Mouse (Mus musculus): Measurements from ENCODE around the gene Fes. TPM values are rescaled to one million over a fixed set of nuclear protein-coding genes. Genes with fewer than 3 reads are reported as not detected.

Fes gene
- polyA plus RNA-seq, 1 experiment from 2014 or later, result 13.8 TPM

GRCm38 (mm10) chr7:80420586-80420985 is 32.8 kb upstream of the Fes start:
- Histone ChIP-seq H3K27me3 (ENCODE audit: control insufficient read depth, insufficient read depth, low read length) (no peaks in the 10 kb centered on the region), H3K9me3 (replicated peaks; ENCODE audit: control insufficient read depth, low read length) (no peaks in the 10 kb centered on the region), H3K27ac (ENCODE audit: low read length) (no peak overlapping the region), H3K36me3 (ENCODE audit: control insufficient read depth, insufficient read depth, low read length) (no peaks in the 10 kb centered on the region), H3K4me3 (replicated peaks; ENCODE audit: low read length) (no peak overlapping the region), H3K9ac (ENCODE audit: low read length) (no peak overlapping the region), H3K4me1 (ENCODE audit: control insufficient read depth, insufficient read depth, low read length) (peaks cover 5% of the 10 kb centered on the region; the same call in 1 of the 2 replicates), H3K4me2 (ENCODE audit: low read depth, low read length) (no peak overlapping the region)
- WGBS, result 92% methylated on average over 4 of the region's 4 CpGs
- ATAC-seq (ENCODE audit: insufficient read depth, low FRiP score), result no peak

DNA sequence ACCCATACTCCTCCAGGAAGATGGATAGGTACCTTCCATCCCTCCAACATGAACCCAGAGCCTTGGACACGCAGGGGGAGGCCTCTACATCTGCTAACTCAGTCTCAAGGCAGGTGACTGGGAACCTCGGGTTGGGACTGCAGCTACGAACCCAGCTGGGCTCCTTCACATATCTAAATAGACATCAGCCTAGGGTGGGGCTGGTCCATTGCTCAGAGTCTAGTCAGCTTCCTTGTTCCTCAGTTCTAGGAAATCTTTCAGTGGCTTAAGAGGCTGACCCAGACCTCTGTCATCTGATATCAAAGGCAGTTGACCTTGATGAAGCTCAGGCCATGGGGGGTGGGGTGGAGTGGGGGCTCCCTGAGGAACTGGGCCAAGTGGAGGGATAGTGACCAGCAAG is 31.5 kb upstream of the Fes start:
- Histone ChIP-seq H3K27me3 (ENCODE audit: control insufficient read depth, insufficient read depth, low read length) (no peaks in the 10 kb centered on the region), H3K27ac (ENCODE audit: low read length) (no peak overlapping the region), H3K4me3 (replicated peaks; ENCODE audit: low read length) (no peak overlapping the region), H3K9me3 (replicated peaks; ENCODE audit: control insufficient read depth, low read length) (no peaks in the 10 kb centered on the region), H3K4me1 (ENCODE audit: control insufficient read depth, insufficient read depth, low read length) (peaks cover 5% of the 10 kb centered on the region; the same call in 1 of the 2 replicates), H3K9ac (ENCODE audit: low read length) (no peak overlapping the region), H3K4me2 (ENCODE audit: low read depth, low read length) (no peak overlapping the region), H3K36me3 (ENCODE audit: control insufficient read depth, insufficient read depth, low read length) (no peaks in the 10 kb centered on the region)
- ATAC-seq (ENCODE audit: insufficient read depth, low FRiP score), result no peak
- 46% methylated on average over 3 of the region's 3 CpGs for WGBS

- Histone ChIP-seq H3K36me3 (ENCODE audit: control insufficient read depth, insufficient read depth, low read length) (no peaks in the 10 kb centered on the region), H3K27me3 (ENCODE audit: control insufficient read depth, insufficient read depth, low read length) (no peaks in the 10 kb centered on the region), H3K4me1 (ENCODE audit: control insufficient read depth, insufficient read depth, low read length) (peaks cover 2% of the 10 kb centered on the region; the same call in 1 of the 2 replicates), H3K4me3 (replicated peaks; ENCODE audit: low read length) (no peak overlapping the region), H3K4me2 (ENCODE audit: low read depth, low read length) (no peak overlapping the region), H3K9ac (ENCODE audit: low read length) (no peak overlapping the region), H3K9me3 (replicated peaks; ENCODE audit: control insufficient read depth, low read length) (no peaks in the 10 kb centered on the region), H3K27ac (ENCODE audit: low read length) (no peak overlapping the region)
- ATAC-seq (ENCODE audit: insufficient read depth, low FRiP score), result no peak
- WGBS, result 69% methylated on average over 3 of the region's 3 CpGs
These were observed 30.3 kb upstream of the Fes start for GRCm38 (mm10) chr7:80418036-80418435.

- no peak overlapping the region for H3K9ac ChIP-seq (ENCODE audit: low read length)
- ATAC-seq (ENCODE audit: insufficient read depth, low FRiP score), result no peak
- H3K27ac ChIP-seq (ENCODE audit: low read length), result no peak overlapping the region
- H3K4me3 ChIP-seq (replicated peaks; ENCODE audit: low read length), result no peak overlapping the region
- no peaks in the 10 kb centered on the region for H3K27me3 ChIP-seq (ENCODE audit: control insufficient read depth, insufficient read depth, low read length)
- no peak overlapping the region for H3K4me2 ChIP-seq (ENCODE audit: low read depth, low read length)
- H3K4me1 ChIP-seq (ENCODE audit: control insufficient read depth, insufficient read depth, low read length), result no peaks in the 10 kb centered on the region
- no peaks in the 10 kb centered on the region for H3K36me3 ChIP-seq (ENCODE audit: control insufficient read depth, insufficient read depth, low read length)
- no peaks in the 10 kb centered on the region for H3K9me3 ChIP-seq (replicated peaks; ENCODE audit: control insufficient read depth, low read length)
These were observed 29.9 kb upstream of the Fes start for GRCm38 (mm10) chr7:80417601-80418000.

- no peak overlapping the region for H3K4me2 ChIP-seq (ENCODE audit: low read depth, low read length)
- no peaks in the 10 kb centered on the region for H3K27me3 ChIP-seq (ENCODE audit: control insufficient read depth, insufficient read depth, low read length)
- ATAC-seq (ENCODE audit: insufficient read depth, low FRiP score), result no peak
- H3K9ac ChIP-seq (ENCODE audit: low read length), result no peak overlapping the region
- WGBS, result 81% methylated on average over 7 of the region's 7 CpGs
- H3K27ac ChIP-seq (ENCODE audit: low read length), result no peak overlapping the region
- no peaks in the 10 kb centered on the region for H3K36me3 ChIP-seq (ENCODE audit: control insufficient read depth, insufficient read depth, low read length)
- H3K9me3 ChIP-seq (replicated peaks; ENCODE audit: control insufficient read depth, low read length), result no peaks in the 10 kb centered on the region
- no peak overlapping the region for H3K4me3 ChIP-seq (replicated peaks; ENCODE audit: low read length)
- no peaks in the 10 kb centered on the region for H3K4me1 ChIP-seq (ENCODE audit: control insufficient read depth, insufficient read depth, low read length)
These were observed 29.2 kb upstream of the Fes start for GRCm38 (mm10) chr7:80416969-80417368.

DNA sequence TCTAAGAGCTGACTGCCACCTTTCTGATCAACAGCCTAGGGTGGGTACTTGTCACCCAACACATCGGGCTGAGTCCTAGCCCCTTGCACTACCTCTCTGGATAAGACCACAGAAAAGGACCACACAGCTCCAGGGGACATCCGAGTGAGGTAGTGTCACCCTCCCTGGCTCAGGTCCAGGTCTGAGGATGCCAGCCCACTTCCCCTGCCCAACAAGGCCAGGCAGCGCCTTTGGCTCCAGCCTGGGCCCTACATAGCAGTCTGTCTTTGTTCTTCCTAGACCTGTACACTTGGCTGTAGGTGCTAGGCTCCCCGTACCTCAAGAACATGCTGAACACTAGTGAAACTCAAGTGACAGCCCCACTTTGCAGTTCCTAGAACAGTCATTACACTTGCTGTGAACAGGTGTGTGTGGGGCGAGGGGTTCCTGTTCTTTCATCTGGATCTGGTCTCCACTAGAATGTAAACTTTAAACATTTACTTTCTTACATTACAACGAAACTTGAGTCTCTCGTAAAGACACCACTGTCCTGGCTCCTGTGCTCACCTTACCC is 26.6 kb upstream of the Fes start:
- ATAC-seq (ENCODE audit: insufficient read depth, low FRiP score), result no peak
- Histone ChIP-seq H3K27me3 (ENCODE audit: control insufficient read depth, insufficient read depth, low read length) (no peaks in the 10 kb centered on the region), H3K27ac (ENCODE audit: low read length) (no peak overlapping the region), H3K9ac (ENCODE audit: low read length) (no peak overlapping the region), H3K36me3 (ENCODE audit: control insufficient read depth, insufficient read depth, low read length) (no peaks in the 10 kb centered on the region), H3K4me2 (ENCODE audit: low read depth, low read length) (no peak overlapping the region), H3K4me1 (ENCODE audit: control insufficient read depth, insufficient read depth, low read length) (no peaks in the 10 kb centered on the region), H3K9me3 (replicated peaks; ENCODE audit: control insufficient read depth, low read length) (no peaks in the 10 kb centered on the region), H3K4me3 (replicated peaks; ENCODE audit: low read length) (no peak overlapping the region)
- 73% methylated on average over 7 of the region's 7 CpGs for WGBS

DNA sequence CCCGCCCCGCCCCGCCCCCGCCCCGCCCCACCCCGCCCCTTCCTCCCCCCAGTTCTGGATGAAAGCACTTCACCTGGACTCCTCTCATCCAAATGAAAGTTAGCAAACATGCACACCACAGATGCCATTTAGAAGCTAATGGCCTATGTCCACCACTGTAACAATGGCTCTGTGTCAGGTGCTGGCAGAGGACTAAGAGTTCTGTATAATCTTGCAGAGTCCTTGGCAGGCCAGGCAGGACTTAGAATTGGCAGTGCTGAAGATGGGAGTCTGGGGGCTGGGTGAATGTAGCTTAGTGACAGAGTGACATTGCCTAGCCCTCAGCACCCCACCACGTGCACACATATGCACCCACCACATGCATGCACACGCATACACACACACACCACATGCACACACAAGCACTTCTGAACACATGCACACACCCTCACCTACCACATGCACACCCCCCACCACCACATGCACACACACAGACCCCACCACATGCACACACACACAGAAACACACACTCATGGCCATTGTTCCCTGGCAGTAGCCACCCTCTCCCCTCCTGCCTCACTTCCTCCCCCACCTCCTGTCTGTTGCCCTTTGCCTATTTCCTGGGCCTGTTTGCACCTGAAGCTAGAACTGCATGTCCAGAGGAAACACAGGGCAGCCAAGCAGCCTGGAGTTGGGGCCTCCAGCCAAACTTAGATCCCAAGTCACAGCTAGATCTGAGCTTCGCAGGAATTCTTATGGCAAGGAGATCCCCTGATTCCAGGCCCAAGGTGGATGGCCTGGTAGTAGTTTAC is 26.0 kb upstream of the Fes start:
- Histone ChIP-seq H3K27me3 (ENCODE audit: control insufficient read depth, insufficient read depth, low read length) (no peaks in the 10 kb centered on the region), H3K36me3 (ENCODE audit: control insufficient read depth, insufficient read depth, low read length) (no peaks in the 10 kb centered on the region), H3K4me3 (replicated peaks; ENCODE audit: low read length) (no peak overlapping the region), H3K9me3 (replicated peaks; ENCODE audit: control insufficient read depth, low read length) (no peaks in the 10 kb centered on the region), H3K9ac (ENCODE audit: low read length) (no peak overlapping the region), H3K4me1 (ENCODE audit: control insufficient read depth, insufficient read depth, low read length) (no peaks in the 10 kb centered on the region), H3K4me2 (ENCODE audit: low read depth, low read length) (no peak overlapping the region), H3K27ac (ENCODE audit: low read length) (no peak overlapping the region)
- peak; percentile 11; the same call in 1 of the 2 replicates for ATAC-seq (ENCODE audit: insufficient read depth, low FRiP score)
- 76% methylated on average over 9 of the region's 9 CpGs for WGBS

GRCm38 (mm10) chr7:80412781-80413180 is 25.0 kb upstream of the Fes start:
- no peak overlapping the region for H3K9ac ChIP-seq (ENCODE audit: low read length)
- no peaks in the 10 kb centered on the region for H3K4me1 ChIP-seq (ENCODE audit: control insufficient read depth, insufficient read depth, low read length)
- no peaks in the 10 kb centered on the region for H3K36me3 ChIP-seq (ENCODE audit: control insufficient read depth, insufficient read depth, low read length)
- WGBS, result 68% methylated on average over 5 of the region's 5 CpGs
- no peak overlapping the region for H3K4me3 ChIP-seq (replicated peaks; ENCODE audit: low read length)
- no peaks in the 10 kb centered on the region for H3K27me3 ChIP-seq (ENCODE audit: control insufficient read depth, insufficient read depth, low read length)
- no peak overlapping the region for H3K4me2 ChIP-seq (ENCODE audit: low read depth, low read length)
- ATAC-seq (ENCODE audit: insufficient read depth, low FRiP score), result no peak
- no peaks in the 10 kb centered on the region for H3K9me3 ChIP-seq (replicated peaks; ENCODE audit: control insufficient read depth, low read length)
- no peak overlapping the region for H3K27ac ChIP-seq (ENCODE audit: low read length)

DNA sequence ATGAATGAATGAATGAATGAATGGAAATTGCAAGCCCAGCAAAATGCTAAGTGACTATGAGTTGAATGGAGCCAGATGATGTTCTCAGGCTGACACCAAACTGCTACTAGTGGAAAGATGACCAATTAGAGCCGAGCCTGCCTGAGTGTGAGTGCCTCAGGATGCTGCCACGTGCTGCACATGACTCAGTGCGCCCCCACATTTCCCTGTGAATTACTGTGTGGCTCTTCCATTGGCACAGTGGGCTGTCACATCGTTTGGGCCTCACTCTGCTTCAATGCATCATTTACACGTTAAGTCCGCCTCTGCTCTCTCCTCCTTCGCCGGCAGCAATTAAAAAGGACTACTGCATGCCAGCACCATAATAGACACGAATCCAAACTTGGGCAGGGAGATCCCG is 24.5 kb upstream of the Fes start:
- H3K4me3 ChIP-seq (replicated peaks; ENCODE audit: low read length), result no peak overlapping the region
- no peak for ATAC-seq (ENCODE audit: insufficient read depth, low FRiP score)
- no peaks in the 10 kb centered on the region for H3K27me3 ChIP-seq (ENCODE audit: control insufficient read depth, insufficient read depth, low read length)
- no peak overlapping the region for H3K4me2 ChIP-seq (ENCODE audit: low read depth, low read length)
- 75% methylated on average over 10 of the region's 10 CpGs for WGBS
- H3K27ac ChIP-seq (ENCODE audit: low read length), result no peak overlapping the region
- H3K9me3 ChIP-seq (replicated peaks; ENCODE audit: control insufficient read depth, low read length), result no peaks in the 10 kb centered on the region
- no peak overlapping the region for H3K9ac ChIP-seq (ENCODE audit: low read length)
- H3K4me1 ChIP-seq (ENCODE audit: control insufficient read depth, insufficient read depth, low read length), result peaks cover 2% of the 10 kb centered on the region; the same call in 1 of the 2 replicates
- no peaks in the 10 kb centered on the region for H3K36me3 ChIP-seq (ENCODE audit: control insufficient read depth, insufficient read depth, low read length)
